Mouse (Mus musculus) ES-E14 (cell line): ENCODE data around the gene Abcc5.

Experiments
- CHD2 ChIP-seq: IDR thresholded peaks from 2 replicates; pipeline ENCODE4 v1.6.1; 2014; ENCODE audit warnings: mild to moderate bottlenecking, low read depth, low read length, inconsistent platforms
- HCFC1 ChIP-seq: IDR thresholded peaks from 2 replicates; pipeline ENCODE4 v1.6.1; 2012; ENCODE audit warnings: low read length, inconsistent platforms, borderline replicate concordance; ENCODE audit not compliant: insufficient read depth
- MAFK ChIP-seq: IDR thresholded peaks from 2 replicates; pipeline ENCODE4 v1.6.1; 2014; ENCODE audit warnings: mild to moderate bottlenecking, low read depth, low read length, inconsistent platforms; ENCODE audit not compliant: insufficient read depth
- ZC3H11A ChIP-seq: IDR thresholded peaks from 2 replicates; pipeline ENCODE4 v1.6.1; 2012; ENCODE audit warnings: low read depth, mild to moderate bottlenecking, inconsistent platforms, low read length, borderline replicate concordance
- ZNF384 ChIP-seq: IDR thresholded peaks from 2 replicates; pipeline ENCODE4 v1.6.1; 2012; ENCODE audit warnings: low read depth, low read length, inconsistent platforms

DNA sequence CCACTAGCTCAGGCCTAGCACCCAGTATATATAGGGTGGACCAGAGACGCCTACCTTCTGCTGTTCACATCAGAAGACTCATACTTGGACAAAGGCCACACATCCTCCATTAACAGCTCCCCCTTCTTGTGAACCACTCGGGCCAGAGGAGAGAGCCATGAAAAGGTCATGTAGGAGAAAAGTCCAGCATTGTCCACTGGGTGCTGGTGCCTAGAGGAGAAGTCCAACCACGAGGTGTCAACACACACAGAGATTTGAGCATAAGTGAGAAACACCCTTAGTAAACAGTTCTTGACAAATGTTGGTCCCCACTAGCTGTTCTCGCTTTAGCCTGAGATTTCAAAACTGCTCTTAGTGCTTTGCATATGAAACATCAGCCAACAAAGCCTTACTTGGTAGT lies 20.9 kb downstream of the Abcc5 start:
- TF ChIP-seq HCFC1 (no peak), MAFK (no peak), ZC3H11A (no peak), ZNF384 (no peak), CHD2 (no peak)
